Mouse (Mus musculus) retina, postnatal 7 days (tissue): ENCODE data around the gene Lif.

Source experiments
- DNase-seq: peaks from one replicate; pipeline ENCODE4 v3.0.0-alpha.2; 2012; ENCODE audit warnings: low read depth, low spot score

The Lif gene

GRCm38 (mm10) chr11:4256846-4257607 lies at the start of gene Lif:
Gene Lif (plus strand): TSS chr11:4257557.
- no peak for DNase-seq

GRCm38 (mm10) chr11:4207655-4208054 lies 49.7 kb upstream of the Lif start:
- no peak for DNase-seq

- no peak for DNase-seq
Measured at GRCm38 (mm10) chr11:4209556-4209955, 47.8 kb upstream of the Lif start.

- no peak for DNase-seq
Measured at GRCm38 (mm10) chr11:4210786-4211185, 46.6 kb upstream of the Lif start.

- DNase-seq = no peak
Measured at GRCm38 (mm10) chr11:4213107-4213506, 44.2 kb upstream of the Lif start.

- no peak for DNase-seq
Measured at GRCm38 (mm10) chr11:4214572-4214971, 42.8 kb upstream of the Lif start.

GRCm38 (mm10) chr11:4215061-4215460 lies 42.3 kb upstream of the Lif start:
- no peak for DNase-seq

- no peak for DNase-seq
Measured at GRCm38 (mm10) chr11:4216248-4217000, 40.9 kb upstream of the Lif start.

GRCm38 (mm10) chr11:4217914-4218629 lies 39.3 kb upstream of the Lif start, which contains the start of gene Castor1:
Gene Castor1 (plus strand): TSS chr11:4218225.
- DNase-seq = peak; percentile 44

GRCm38 (mm10) chr11:4218637-4219036 lies 38.7 kb upstream of the Lif start:
- no peak for DNase-seq

GRCm38 (mm10) chr11:4219317-4219751 lies 38.0 kb upstream of the Lif start:
- DNase-seq = peak; percentile 54

GRCm38 (mm10) chr11:4219908-4220307 lies 37.4 kb upstream of the Lif start:
- DNase-seq = no peak

GRCm38 (mm10) chr11:4220443-4221400 lies 36.6 kb upstream of the Lif start:
- DNase-seq = peak; percentile 46

- DNase-seq = no peak
Measured at GRCm38 (mm10) chr11:4222046-4222950, 35.1 kb upstream of the Lif start.

GRCm38 (mm10) chr11:4223393-4224188 lies 33.8 kb upstream of the Lif start:
- no peak for DNase-seq

- no peak for DNase-seq
Measured at GRCm38 (mm10) chr11:4224223-4224622, 33.1 kb upstream of the Lif start.

GRCm38 (mm10) chr11:4226569-4227325 lies 30.6 kb upstream of the Lif start:
- no peak for DNase-seq

GRCm38 (mm10) chr11:4228463-4228862 lies 28.9 kb upstream of the Lif start:
- DNase-seq = no peak
